Mouse (Mus musculus) embryonic facial prominence, embryonic 12.5 days (tissue): Measurements from ENCODE around the gene Tfrc. TPM values are rescaled to one million over a fixed set of nuclear protein-coding genes. Genes with fewer than 3 reads are reported as not detected.
A peak's percentile ranks its signal among the peaks of the same experiment; 100 is the strongest.

ENCODE experiments used
- ATAC-seq: fragments of 200-750 bp; cut with Nextera tagmentation; 2 replicates; pipeline ENCODE4 v1.8.0; 2017; ENCODE audit not compliant: insufficient number of reproducible peaks, insufficient read depth, low FRiP score, low TSS enrichment
- H3K27ac ChIP-seq: fragments of 300-500 bp; sonication (generic); 2 replicates; pipeline ENCODE4 v1.5.1; 2016; ENCODE audit warnings: mild to moderate bottlenecking
- H3K27me3 ChIP-seq: fragments of 300-500 bp; sonication (generic); 2 replicates; pipeline ENCODE4 v1.6.1; 2016; ENCODE audit warnings: mild to moderate bottlenecking, moderate library complexity
- H3K36me3 ChIP-seq: fragments of 300-500 bp; sonication (generic); 2 replicates; pipeline ENCODE4 v1.6.1; 2016; ENCODE audit warnings: mild to moderate bottlenecking
- H3K4me1 ChIP-seq: fragments of 300-500 bp; sonication (generic); 2 replicates; pipeline ENCODE4 v1.6.1; 2016
- H3K4me2 ChIP-seq: fragments of 300-500 bp; sonication (generic); replicated peaks from 2 replicates; pipeline ENCODE4 v1.6.1; 2016; ENCODE audit warnings: mild to moderate bottlenecking, moderate library complexity
- H3K4me3 ChIP-seq: fragments of 300-500 bp; sonication (generic); 2 replicates; pipeline ENCODE4 v1.5.1; 2016; ENCODE audit warnings: mild to moderate bottlenecking
- H3K9ac ChIP-seq: fragments of 300-500 bp; sonication (generic); 2 replicates; pipeline ENCODE4 v1.6.1; 2016; ENCODE audit warnings: mild to moderate bottlenecking, moderate library complexity
- H3K9me3 ChIP-seq: fragments of 300-500 bp; sonication (generic); 2 replicates; pipeline ENCODE4 v1.6.1; 2016; ENCODE audit warnings: mild to moderate bottlenecking, moderate library complexity
- WGBS: fragments of 180-500 bp; shearing (Covaris S2); methylation state at CpG from one replicate; pipeline ENCODE4 v1.1.7; 2016; 5-methylcytosine and 5-hydroxymethylcytosine counted together
- polyA plus RNA-seq: library from polyadenylated mRNA; unstranded; fragments of >200 nt; fragmentation: Nextera tagmentation; extraction: Ambion mirVana; gene quantifications from 2 replicates; pipeline ENCODE4 v1.2.1, GENCODE M21; 2016

The Tfrc gene
- polyA plus RNA-seq, 1 experiment from 2014 or later: 32.7 TPM

DNA sequence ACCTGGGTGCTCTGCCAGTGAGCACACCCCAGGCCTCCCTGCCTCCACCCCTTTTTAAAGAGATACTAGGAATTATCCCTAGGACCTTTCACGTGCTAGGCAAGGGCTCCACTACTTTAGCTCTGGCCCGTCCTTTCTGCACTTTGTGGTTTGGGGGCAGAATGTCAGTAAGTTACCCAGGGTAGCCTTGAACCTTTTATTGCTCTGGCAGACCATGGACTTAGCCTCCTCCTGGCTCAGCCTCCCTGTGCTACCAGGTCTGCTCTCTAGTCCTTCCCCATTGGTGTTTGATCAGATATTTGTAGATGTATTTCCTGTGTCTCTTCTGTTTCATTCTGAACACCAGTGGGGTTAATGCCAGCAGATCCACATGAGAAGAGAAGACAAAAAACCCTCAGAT lies 55.5 kb downstream of the Tfrc start:
- H3K27me3 ChIP-seq: no peaks in the 10 kb centered on the region
- 86% methylated on average over 2 of the region's 2 CpGs for WGBS
- no peak overlapping the region for H3K4me3 ChIP-seq
- H3K36me3 ChIP-seq: peaks cover 8% of the 10 kb centered on the region; the same call in 1 of the 2 replicates
- no peak overlapping the region for H3K27ac ChIP-seq
- peaks cover 44% of the 10 kb centered on the region for H3K4me1 ChIP-seq
- no peak overlapping the region for H3K4me2 ChIP-seq
- no peak for ATAC-seq
- no peaks in the 10 kb centered on the region for H3K9me3 ChIP-seq
- H3K9ac ChIP-seq: no peak overlapping the region

DNA sequence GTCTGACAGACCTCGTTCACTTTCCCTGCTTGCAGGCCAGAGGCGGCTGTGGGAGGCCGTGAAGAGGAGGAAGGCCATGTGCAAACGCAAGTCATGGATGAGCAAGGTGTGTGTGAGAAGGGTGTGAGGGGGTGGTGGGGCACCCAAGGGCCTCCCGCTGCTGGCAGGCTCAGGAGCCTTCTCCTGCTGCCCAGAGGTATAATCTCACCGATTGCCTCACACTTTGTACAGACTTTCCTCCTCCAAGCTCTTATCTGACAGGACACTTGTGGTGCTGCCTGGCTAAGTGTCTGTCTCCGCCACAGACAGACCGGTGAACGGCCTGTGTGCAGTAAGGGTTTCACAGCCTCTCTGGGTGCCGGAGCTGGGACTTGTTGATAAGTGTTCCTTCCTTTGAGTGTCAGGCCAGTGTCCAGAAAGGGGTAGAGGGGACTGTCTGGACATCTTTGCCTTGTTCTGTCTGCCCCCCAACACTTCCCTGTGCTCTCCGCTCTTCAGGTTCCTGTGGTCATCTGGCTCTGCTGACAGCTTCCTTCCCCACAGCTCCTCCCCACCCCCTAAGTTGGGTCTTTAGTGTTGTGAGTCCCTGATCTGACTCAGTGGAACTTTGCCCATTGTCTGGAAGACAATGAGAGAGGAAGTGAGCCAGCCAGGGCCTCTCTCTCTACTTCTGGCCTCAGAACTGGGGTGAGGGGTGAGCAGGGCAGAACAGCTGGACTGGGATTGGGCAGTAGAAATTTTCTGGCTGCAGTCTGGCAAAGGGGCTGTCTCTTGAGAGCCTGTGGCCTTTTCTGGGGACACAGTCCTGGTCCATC lies 57.3 kb downstream of the Tfrc start:
- H3K9ac ChIP-seq: no peak overlapping the region
- 60% methylated on average over 11 of the region's 11 CpGs for WGBS
- peaks cover 26% of the 10 kb centered on the region for H3K4me1 ChIP-seq
- no peak for ATAC-seq
- H3K4me3 ChIP-seq: no peak overlapping the region
- H3K27me3 ChIP-seq: no peaks in the 10 kb centered on the region
- peaks cover 24% of the 10 kb centered on the region for H3K36me3 ChIP-seq
- no peak overlapping the region for H3K4me2 ChIP-seq
- no peaks in the 10 kb centered on the region for H3K9me3 ChIP-seq
- peak overlapping the region; percentile 24 for H3K27ac ChIP-seq

- no peak overlapping the region for H3K4me3 ChIP-seq
- 75% methylated on average over 9 of the region's 9 CpGs for WGBS
- no peak overlapping the region for H3K9ac ChIP-seq
- H3K27me3 ChIP-seq: no peaks in the 10 kb centered on the region
- H3K27ac ChIP-seq: no peak overlapping the region
- ATAC-seq: no peak
- no peak overlapping the region for H3K4me2 ChIP-seq
- no peaks in the 10 kb centered on the region for H3K9me3 ChIP-seq
- H3K36me3 ChIP-seq: peaks cover 33% of the 10 kb centered on the region
- peaks cover 17% of the 10 kb centered on the region for H3K4me1 ChIP-seq
Observed at GRCm38 (mm10) chr16:32666671-32667551, 58.2 kb downstream of the Tfrc start.

DNA sequence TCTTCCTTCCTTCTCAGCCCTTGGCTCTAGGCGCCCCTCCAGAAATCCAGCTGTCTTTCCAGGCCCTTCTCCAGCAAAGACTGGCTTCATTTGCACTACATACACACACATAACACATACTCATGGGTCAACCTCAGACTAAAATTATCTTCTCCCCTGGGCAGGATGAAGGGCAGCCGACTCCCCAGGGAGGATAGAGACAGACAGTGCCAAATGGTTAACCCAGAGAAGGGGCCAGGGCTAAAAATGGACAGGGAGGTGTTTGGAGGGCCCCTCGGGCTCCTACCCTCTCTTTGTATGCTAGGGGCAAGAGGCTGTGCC lies 58.8 kb downstream of the Tfrc start:
- no peak overlapping the region for H3K4me3 ChIP-seq
- ATAC-seq: no peak
- peaks cover 39% of the 10 kb centered on the region for H3K36me3 ChIP-seq
- H3K27ac ChIP-seq: no peak overlapping the region
- no peaks in the 10 kb centered on the region for H3K9me3 ChIP-seq
- 84% methylated on average over 3 of the region's 3 CpGs for WGBS
- no peaks in the 10 kb centered on the region for H3K27me3 ChIP-seq
- H3K4me2 ChIP-seq: no peak overlapping the region
- H3K9ac ChIP-seq: no peak overlapping the region
- 0 out of 2 replicates have a peak, but pooled peaks cover 12% of the 10 kb centered on the region for H3K4me1 ChIP-seq

- no peak overlapping the region for H3K27ac ChIP-seq
- WGBS: 71% methylated on average over 10 of the region's 10 CpGs
- H3K4me2 ChIP-seq: no peak overlapping the region
- 0 out of 2 replicates have a peak, but pooled peaks cover 12% of the 10 kb centered on the region for H3K4me1 ChIP-seq
- H3K36me3 ChIP-seq: peaks cover 44% of the 10 kb centered on the region
- no peaks in the 10 kb centered on the region for H3K9me3 ChIP-seq
- H3K27me3 ChIP-seq: no peaks in the 10 kb centered on the region
- H3K4me3 ChIP-seq: no peak overlapping the region
- ATAC-seq: no peak
- no peak overlapping the region for H3K9ac ChIP-seq
Observed at GRCm38 (mm10) chr16:32668030-32668429, 59.3 kb downstream of the Tfrc start.

DNA sequence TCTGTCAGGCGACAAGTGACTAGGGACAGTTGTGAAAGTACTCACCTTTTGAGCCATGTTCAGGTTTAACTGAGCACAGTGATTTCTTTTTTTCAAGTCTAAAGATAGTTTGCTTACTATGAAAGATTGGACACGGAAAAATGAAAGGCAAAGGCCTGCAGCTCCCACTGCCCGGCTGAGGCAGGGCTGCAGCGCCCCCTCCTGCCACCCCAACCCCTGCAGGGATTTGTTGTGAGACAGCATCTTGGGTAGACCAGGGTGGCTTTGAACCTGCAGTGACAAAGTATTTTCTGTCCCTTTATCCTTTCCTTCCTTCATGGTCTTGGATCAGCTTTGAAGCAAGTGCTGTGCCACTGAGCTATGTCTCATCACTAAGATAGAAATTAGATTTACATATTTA lies 59.8 kb downstream of the Tfrc start:
- Histone ChIP-seq H3K27ac (no peak overlapping the region), H3K4me2 (no peak overlapping the region), H3K4me3 (no peak overlapping the region), H3K36me3 (peaks cover 48% of the 10 kb centered on the region), H3K9ac (no peak overlapping the region), H3K27me3 (no peaks in the 10 kb centered on the region), H3K4me1 (0 out of 2 replicates have a peak, but pooled peaks cover 12% of the 10 kb centered on the region), H3K9me3 (no peaks in the 10 kb centered on the region)
- WGBS: 74% methylated on average over 4 of the region's 4 CpGs
- ATAC-seq: no peak

DNA sequence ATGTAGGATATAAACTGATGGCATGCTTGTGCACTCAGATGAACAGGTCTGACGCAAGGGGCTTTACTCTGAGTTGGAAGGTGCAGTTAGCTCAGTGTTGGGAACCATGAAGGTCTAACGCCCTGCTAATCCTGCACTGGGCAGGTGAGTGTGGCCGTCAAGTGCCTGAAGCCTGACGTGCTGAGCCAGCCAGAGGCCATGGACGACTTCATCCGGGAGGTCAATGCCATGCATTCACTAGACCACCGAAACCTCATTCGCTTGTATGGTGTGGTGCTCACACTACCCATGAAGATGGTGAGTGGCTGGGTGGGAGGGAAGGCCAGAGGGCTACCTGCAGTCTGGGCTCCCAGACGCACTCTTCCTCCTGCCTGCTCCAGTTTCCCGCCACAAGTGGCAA lies 60.5 kb downstream of the Tfrc start:
- Histone ChIP-seq H3K9ac (no peak overlapping the region), H3K36me3 (peaks cover 56% of the 10 kb centered on the region), H3K4me2 (no peak overlapping the region), H3K27ac (no peak overlapping the region), H3K4me1 (0 out of 2 replicates have a peak, but pooled peaks cover 12% of the 10 kb centered on the region), H3K9me3 (no peaks in the 10 kb centered on the region), H3K4me3 (no peak overlapping the region), H3K27me3 (no peaks in the 10 kb centered on the region)
- 88% methylated on average over 10 of the region's 10 CpGs for WGBS
- ATAC-seq: no peak

- Histone ChIP-seq H3K9me3 (no peaks in the 10 kb centered on the region), H3K4me1 (0 out of 2 replicates have a peak, but pooled peaks cover 12% of the 10 kb centered on the region), H3K4me2 (no peak overlapping the region), H3K36me3 (peaks cover 68% of the 10 kb centered on the region), H3K27me3 (no peaks in the 10 kb centered on the region), H3K9ac (no peak overlapping the region), H3K4me3 (no peak overlapping the region), H3K27ac (no peak overlapping the region)
- WGBS: 84% methylated on average over 10 of the region's 10 CpGs
- ATAC-seq: no peak
Observed at GRCm38 (mm10) chr16:32670354-32671124, 61.8 kb downstream of the Tfrc start.

DNA sequence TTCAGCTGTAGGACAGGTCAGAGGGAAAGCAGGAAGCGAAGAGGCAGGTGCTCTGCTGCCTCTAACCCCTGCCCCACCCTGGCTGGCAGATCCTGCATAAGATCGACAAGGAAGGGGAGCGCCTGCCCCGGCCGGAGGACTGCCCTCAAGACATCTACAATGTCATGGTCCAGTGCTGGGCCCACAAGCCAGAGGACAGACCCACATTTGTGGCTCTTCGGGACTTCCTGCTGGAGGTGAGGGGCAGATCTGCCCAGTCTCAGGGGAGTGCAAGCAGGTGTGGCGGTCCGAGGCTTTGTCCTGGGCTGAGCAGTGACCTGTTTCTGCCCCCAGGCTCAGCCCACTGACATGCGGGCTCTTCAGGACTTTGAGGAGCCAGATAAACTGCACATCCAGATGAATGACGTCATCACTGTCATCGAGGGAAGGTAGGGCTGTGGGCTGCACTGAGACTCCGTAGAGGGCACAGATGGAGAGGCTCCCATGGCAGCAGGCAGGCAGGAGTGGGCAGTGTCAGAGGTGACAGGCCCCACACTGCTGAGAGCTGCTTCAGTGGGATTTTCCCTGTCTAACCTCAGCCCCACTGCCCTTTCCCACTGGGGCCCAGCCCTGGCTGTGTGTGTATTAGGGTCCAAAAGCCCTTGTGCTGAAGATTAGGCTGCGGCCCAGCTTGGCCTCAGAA lies 62.6 kb downstream of the Tfrc start:
- 0 out of 2 replicates have a peak, but pooled peaks cover 12% of the 10 kb centered on the region for H3K4me1 ChIP-seq
- peaks cover 76% of the 10 kb centered on the region for H3K36me3 ChIP-seq
- H3K27me3 ChIP-seq: no peaks in the 10 kb centered on the region
- no peak overlapping the region for H3K4me2 ChIP-seq
- no peak overlapping the region for H3K9ac ChIP-seq
- no peak for ATAC-seq
- H3K4me3 ChIP-seq: no peak overlapping the region
- H3K27ac ChIP-seq: no peak overlapping the region
- H3K9me3 ChIP-seq: no peaks in the 10 kb centered on the region
- WGBS: 89% methylated on average over 13 of the region's 13 CpGs

DNA sequence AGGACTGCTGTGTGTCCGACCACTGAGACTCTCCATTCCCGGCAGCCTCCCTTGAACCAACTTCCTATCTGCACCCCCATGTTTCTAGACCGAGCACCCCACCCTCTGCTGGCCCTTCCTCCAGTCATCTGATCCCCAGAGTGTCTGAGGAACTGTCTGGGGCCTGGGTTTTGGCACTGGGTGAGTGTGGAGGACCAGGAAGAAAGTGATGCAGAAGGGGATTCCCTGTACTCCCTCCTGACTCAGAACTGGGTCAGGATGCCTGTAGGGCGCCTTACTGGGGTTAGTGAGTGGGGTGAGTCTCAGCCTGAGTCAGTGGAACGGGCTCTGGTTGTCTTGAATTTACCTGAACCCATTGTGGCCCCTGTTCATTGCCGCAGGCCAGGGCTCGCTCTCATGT lies 63.5 kb downstream of the Tfrc start:
- Histone ChIP-seq H3K27me3 (no peaks in the 10 kb centered on the region), H3K4me3 (no peak overlapping the region), H3K4me2 (no peak overlapping the region), H3K27ac (no peak overlapping the region), H3K9ac (no peak overlapping the region), H3K36me3 (peaks cover 84% of the 10 kb centered on the region), H3K4me1 (0 out of 2 replicates have a peak, but pooled peaks cover 8% of the 10 kb centered on the region), H3K9me3 (no peaks in the 10 kb centered on the region)
- WGBS: 86% methylated on average over 7 of the region's 7 CpGs
- ATAC-seq: no peak
